Mouse (Mus musculus): ENCODE measurements around the gene Capn13.
"Not testable (repeated sequence)": the region's sequence is repeated elsewhere in the genome, so short reads cannot be mapped to it uniquely, and the experiment has no call there.

Gene Capn13

DNA sequence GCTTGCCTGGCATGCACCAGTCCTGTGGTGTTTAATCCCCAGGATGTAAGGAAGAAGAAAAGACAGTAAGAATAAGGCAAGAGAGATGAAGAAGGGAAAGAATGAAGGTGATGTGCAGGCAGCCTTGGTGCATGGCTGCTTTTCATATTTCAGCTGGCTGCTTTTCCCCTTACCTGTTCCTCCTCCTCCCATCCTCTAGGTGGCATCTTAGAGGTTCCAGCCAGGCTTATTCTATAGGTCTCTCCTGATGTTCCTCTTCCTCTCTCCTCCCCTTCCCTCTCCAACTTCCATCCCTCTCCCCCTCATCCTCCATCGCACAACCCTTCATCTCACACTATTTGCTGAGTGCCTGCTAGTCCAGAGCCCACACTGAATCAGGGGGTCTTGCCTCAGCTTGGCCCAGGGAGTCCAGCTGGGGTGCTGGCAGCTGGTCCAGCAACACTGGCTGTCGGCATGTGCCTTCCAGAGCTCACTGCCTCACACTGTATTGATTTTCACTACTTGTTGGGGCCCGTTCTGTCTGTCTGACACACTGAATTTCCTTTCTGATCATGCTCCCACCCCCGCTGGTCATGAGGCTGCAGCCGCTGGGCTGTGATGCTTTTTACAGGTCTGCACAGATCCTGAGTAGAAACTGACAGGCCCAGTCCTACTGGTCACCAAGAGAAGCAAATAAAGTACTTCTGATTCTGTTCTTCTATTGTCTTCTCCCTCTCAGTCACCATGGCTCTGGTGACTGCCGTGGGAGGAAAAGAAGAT lies 56.9 kb downstream of the Capn13 start:
- peak; percentile 3 for DNase-seq (ENCODE audit: low read depth, low spot score)

DNA sequence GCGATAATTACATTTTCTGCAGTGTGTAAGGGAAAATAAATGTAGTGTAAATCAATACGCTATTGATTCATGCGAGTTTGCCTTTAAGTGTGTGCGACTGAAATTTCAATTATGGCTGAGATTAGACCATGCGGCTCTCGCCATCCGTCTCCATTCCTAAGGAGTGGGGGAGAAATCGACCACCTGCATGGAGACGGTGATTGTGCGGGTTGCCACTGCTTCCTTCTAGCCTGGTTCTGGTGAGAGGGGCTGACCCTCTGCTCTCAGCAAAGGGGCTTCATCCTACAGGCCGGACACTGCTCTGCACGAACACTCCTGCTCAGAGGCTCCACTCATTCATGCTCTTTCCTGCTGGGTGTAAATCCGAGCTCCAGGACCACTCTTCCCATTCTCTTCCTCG lies 58.0 kb downstream of the Capn13 start:
- peak; percentile 2 for DNase-seq (ENCODE audit: low read depth, low spot score)

DNA sequence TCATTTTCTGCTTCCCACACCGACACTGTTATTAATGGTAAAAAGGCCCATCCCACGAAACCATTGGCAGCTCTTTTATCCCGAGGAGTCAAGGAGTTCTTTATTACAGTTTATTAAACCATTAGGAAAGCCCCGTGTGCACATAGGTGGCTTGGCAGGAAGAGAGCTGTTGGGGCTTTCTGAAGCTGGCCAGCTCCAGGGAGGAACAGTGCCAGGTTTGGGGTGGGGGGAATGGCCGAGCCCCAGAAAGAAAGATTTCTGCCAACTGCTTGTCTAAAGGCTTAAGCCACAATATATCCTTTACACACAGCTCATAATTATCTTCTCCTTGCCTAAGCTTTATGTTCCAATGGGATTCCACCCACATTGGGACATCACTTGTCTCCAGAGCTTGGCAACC lies 71.6 kb downstream of the Capn13 start:
- no peak for DNase-seq (ENCODE audit: low read depth, low spot score)

DNA sequence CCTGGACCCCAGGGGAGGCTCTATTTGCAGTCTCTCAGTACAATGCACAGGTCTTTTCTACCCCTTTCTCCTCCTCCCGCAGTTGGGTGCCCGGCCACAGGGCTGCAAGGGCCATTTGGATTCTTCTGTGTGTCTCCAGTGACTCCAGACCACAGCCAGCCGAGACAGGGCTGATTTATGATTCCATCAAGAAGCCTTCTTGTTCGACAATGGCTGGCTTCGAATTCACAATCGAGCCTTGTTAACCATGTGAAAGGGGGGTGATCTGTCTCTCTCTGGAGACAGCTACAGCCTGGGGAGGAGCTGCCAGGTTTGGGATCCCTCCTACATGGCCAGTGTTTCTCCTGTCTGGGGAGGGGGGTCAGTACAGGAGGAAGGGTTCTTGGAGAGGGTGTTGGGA lies 75.4 kb downstream of the Capn13 start:
- DNase-seq (ENCODE audit: low read depth, low spot score), result no peak

DNA sequence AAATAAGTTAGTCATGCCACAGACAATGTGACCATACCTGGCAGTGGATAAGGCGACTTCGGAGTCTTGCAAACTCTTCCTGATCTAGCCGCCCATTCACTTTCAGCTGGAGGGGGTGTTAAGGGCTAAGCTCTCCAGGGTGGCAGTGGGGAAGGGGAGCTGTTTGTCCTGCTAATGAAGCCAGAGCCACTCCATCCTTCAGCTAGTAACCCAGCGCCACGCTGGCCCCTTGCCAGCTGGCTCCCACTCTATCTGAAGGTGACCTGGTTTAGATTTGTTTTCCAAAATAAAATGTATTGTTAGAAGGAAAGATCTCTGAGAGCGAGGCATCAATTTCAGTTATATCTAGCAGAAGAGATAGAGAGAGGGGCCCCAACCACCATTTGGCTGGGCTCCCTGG lies 75.9 kb downstream of the Capn13 start:
- no peak for DNase-seq (ENCODE audit: low read depth, low spot score)

DNA sequence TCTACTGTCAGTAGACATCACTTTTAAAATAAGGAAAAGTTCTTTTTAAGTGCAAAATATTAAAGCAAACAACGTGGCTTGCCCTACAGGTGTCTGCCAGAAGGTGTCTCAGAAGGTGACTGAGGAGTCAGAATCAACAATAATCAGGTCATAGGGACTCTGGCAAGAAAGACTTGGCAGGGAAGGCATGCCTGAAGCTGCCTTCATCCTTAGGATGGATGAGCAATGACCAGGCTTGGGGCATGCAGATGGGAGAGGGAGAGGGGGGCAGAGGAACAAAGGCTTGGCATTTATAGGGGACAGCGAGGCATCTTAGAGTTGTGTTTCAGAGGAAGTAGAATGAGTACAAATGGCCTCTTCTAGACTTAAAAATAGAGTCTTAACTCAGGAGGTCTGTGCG lies 76.7 kb downstream of the Capn13 start:
- no peak for DNase-seq (ENCODE audit: low read depth, low spot score)

DNA sequence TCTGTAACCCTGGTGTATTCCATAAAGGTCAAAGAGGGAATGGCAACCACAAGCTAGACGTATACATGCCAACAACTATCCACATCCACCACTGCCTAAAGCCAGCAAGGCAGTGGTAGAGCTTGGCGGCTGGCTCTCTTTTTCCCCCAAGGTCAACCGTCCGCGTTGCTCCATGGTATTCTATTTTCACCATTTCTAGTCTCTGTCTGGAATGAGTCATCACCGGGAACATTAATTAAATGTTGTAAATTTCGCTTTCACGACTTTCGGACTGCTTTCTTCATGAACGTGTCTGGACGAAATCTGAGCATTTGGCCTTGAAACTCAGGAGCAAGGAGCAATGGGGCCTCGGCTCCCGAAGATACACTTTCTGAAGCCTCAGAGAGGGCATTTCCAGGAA lies 85.9 kb downstream of the Capn13 start:
- no peak for DNase-seq (ENCODE audit: low read depth, low spot score)

DNA sequence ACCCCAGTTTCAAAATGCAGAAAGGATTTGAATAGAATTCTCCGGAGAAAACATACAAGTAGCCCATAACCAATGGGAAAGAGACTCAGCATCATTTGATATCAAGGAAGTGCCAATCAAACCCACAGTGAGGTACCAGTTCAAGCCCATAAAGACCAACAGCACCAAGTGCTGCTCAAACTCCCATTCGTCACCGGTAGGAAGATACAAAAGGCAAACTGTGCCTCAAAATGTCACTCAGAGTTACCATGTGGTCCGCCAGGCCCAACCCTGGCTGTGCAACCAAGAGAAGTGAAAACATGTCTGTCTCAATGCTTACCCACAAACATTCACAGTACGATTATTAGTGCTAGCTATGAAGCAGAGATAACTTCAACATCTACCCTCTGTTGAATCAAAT lies 89.2 kb downstream of the Capn13 start:
- no peak for DNase-seq (ENCODE audit: low read depth, low spot score)

DNA sequence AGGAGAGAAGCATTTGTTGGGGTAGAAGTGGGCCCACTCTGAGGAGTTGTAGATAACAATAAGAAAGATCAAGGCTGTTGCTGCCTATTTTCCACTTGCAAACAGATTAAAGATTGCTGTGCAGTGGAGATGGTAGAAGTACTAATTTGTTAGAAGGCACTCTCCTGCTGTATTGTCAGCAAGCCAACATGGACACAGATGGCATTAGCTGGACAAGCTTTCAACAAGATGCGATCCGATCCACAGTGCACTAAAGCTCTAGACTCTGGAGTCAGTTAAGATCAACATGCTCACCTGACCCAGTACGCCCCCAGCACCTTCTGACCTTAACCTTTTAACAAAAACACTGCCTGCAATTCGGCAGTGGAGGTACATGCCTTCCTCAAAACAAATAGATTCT lies 92.0 kb downstream of the Capn13 start:
- DNase-seq (ENCODE audit: low read depth, low spot score), result no peak

DNA sequence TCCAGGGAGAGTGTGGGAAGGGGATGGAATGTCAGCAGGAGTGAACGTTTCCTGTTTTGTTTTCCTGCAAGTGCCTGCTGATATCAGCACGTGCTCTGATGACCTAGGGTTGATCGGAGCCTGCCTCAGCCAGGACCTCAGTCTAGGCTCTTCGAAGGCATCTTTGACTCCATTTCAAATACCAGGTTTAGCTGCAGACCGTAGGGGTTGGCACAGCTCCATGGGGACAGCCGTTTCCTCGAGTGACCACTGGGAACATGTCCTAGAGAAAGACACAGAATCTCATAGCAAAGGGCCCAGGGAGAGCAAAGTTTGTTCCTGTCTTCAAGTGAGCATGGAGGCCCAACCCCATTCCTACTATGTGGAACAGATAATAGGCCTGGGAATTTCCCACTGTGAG lies 94.0 kb downstream of the Capn13 start:
- no peak for DNase-seq (ENCODE audit: low read depth, low spot score)

DNA sequence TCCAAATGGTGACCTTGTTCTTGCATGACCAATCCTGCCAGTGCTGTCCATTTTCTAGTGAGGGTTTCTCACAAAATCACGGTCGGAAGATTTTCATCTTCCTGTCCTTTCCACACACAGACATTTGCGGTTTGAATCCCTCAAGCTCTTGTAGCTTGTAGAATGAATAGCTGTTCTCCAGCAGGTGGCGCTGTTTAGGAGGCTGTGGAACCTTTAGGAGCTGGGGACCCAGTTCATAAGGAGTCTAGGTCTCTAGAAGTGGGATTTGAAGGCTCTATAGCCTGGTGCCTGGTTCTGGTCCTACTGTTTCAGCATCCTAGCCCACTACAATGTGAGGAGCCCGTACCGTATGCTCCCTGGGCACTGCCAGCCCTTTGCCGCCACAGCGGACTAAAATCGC lies 95.0 kb downstream of the Capn13 start:
- peak; percentile 82 for DNase-seq (ENCODE audit: low read depth, low spot score)

DNA sequence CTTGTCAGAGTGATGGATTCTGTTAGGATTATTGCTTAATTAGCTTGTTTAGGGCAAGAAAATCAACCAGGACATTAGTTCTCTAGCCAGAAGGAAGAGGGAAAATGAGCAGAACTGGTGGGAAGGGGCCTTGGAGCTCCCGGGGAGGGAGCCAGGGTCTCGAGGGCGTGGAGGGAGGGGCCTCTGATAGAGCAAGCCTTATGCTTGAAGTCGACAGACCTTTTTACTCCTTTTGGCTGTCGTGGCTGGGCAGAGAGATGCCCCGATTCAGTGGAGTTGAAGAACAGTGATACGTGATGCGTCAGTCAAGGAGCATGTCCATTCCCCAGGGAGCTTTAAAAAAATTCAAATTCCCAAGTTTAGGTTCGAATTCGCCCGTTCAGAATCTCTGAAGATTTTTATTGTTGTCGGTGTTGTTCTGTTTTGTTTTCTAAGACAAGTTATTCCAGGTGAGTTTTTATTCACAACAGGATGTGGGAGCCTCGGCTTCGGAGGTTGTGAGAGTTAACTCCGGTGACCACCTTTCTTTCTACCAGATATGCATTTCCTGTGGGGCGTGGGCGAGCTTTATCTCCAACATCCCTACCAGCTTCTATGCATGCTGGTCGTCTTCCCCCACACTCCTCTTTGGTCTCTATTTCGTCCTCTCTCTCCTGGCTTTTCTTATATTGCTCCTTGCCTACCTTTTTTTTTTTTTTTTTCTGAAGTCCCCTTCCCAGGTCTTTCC lies 96.4 kb downstream of the Capn13 start:
- DNase-seq (ENCODE audit: low read depth, low spot score), result no peak

DNA sequence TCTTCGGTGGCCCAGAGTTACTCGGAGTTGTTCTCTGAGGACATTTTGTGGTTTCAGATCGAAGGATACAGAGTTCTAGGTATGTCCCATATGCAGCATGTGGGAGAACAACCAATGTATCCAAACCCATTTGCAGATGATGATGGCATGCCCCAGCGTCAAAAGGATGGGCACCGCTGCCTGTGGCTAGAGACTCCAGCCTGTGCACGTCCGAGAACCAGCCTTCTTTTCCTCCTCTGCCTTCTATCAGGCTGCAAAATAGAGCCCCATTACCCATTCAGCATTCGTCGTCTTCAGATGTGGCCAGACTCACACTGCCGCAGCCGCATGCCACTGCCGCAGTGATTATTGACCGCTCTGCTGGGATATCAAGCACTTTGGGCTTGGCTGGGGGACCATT lies 97.0 kb downstream of the Capn13 start:
- no peak for DNase-seq (ENCODE audit: low read depth, low spot score)

DNA sequence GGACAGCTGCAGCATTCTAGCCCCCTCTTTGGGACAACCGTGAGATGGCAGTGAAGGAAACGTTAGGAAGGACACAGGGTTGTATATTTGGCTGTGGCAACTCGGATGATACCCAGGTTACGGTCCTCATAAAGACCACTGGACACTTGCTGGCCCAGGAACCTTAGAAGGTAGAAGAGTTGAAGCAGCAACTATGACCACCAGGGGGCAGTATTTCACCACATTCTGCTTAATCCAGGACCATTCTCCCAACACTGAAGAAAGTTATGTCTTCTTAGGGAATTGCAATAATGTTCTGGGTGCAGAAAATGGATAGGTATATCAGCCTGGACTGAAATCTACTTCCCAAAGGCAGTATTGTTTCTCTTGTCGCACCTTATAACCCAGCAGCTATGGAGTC lies 97.4 kb downstream of the Capn13 start:
- DNase-seq (ENCODE audit: low read depth, low spot score), result peak; percentile 53

DNA sequence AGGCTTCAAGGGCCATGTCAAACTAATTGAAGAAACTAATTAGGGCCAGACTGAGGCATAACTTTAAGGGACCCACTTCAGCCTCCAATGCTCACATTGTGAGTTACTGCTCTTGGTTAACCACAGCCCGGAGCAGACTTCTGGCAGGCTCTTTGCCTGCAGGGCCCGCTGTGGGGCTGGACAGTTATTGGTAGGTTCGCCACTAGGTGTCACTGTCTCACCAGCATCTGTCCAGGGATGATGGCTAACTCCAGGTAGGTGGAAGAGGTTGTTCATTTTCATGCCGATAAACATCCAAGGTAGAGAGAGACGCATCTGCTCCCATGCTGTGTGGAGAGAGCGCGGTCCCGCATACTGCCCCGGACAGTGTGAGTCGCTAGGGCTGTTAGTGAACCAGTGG lies 98.6 kb downstream of the Capn13 start:
- peak; percentile 85 for DNase-seq (ENCODE audit: low read depth, low spot score)

DNA sequence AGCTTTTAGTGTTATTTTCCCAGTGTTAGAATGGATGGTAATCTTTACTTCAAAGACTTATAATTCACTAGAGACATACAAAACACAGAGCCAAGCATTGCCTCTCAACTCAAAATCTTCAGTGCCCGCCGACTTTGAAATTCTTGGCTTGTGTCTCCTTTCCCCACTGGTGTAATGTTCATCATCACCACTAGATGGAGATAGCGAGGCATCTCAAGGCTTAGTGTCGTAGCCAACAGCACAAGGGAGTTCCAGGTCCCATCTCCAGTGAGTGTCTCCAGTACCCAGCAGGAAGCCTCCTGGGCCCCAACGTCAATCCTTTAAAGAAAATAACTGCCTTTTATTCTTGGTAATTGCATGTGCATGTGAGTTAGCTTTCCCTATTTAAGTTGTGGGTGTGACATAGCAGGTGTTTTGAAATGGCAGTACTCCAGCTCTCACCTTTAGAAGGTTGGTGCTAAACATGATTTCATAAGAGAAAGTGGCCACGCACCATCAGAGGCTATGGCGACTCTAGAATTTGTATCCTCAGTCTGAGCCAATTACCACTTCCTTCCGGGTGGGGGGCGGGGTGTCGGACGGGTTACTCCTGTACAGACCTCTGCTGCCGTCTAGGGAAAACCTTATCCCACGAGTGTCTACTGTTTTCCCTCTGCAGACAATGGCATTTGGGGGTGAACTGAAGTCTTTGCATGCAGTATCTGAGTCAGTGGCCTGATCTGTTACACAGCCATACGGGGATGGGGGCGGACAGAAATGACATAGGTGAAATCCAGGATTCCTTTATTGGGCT lies 99.2 kb downstream of the Capn13 start:
- DNase-seq (ENCODE audit: low read depth, low spot score), result peak; percentile 84

DNA sequence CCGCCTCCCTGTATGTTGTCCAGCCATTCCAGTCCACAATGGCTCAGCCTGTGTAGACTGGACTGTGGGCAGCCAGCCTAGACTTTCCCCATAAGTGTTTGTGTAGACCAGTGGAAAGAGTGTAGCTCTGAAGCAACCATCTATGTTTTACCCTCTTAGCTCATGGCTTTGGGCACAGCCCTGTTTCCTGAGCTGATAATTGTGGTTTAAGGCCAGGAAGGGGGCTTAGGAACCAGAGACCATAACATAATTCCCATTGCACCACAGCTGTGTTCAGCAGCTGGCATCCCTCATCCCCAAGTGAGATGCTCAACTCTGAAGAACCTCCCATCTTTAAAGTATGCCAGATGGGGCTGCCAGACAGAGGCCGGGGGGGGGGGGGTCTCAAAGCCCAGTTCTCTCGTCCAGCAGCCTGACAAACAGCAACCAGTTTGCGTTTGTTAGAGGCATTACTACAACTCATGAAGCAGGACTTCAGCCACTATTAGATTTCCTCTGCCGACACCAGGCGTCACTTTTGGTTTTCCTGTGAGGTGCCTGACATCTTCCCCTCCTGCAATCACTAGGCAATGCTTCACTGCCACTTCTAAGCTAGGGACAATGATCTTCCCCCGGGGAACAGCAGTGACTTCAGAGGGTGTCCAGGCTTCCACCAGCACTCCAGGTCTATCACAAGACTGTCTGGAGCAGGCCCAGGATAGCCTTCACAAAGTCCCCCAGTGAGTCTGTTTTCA lies 100.4 kb downstream of the Capn13 start:
- no peak for DNase-seq (ENCODE audit: low read depth, low spot score)

DNA sequence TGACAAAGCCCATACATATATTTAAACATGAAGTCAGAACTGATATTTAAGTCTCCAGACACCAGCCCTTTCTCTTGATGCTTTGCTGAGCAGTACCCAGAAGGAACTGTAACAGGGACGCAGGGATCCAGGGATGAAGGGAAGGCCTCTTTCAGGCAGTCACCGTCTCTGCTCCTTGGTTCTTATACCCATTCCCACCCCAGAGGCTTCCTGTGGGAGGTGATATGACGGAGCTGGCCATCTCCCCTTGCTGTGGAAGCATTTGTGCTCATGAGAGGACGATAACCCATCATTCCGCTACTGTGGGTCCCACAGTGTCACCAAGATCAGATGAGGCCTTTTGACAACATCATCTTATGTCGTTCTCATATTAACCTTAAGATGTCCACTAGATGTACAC lies 101.7 kb downstream of the Capn13 start:
- DNase-seq (ENCODE audit: low read depth, low spot score), result no peak

DNA sequence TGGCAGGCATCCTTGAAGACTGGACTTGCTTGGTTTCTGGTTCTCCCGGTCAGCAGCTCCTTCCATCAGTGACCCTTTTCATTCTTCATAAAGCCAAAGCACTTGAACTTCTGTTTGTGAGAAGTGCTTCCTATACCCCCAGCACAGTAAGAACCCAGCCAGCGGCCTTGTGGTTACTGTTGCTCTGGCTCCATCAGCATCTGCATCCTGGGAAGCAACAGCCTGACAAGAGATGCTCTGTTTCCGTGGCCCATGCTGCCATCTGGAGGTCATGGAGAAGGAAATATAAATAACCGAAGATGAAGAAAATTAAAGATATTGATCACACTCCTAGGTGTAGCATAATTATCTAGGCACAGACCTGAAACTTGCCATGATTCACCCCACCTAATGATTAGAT lies 103.8 kb downstream of the Capn13 start:
- peak; percentile 22 for DNase-seq (ENCODE audit: low read depth, low spot score)

DNA sequence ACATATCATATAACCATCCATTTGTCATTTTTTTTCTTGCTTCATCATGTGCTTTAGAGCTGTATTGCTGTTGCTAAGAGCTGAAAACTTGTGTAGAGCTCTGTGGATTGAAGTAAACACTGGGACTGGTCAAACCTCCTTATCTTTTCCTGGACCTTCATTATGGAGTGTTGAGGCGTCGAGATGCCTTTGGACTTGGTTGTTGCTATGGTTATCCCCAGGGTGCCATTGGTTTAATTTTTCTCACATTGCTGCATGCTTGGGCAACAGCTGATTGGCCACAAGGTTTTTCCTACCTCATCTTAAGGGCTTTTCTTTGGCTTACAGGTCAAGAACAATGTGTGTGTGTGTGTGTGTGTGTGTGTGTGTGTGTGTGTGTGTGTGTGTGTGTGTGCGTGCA lies 107.4 kb downstream of the Capn13 start:
- no peak for DNase-seq (ENCODE audit: low read depth, low spot score)

DNA sequence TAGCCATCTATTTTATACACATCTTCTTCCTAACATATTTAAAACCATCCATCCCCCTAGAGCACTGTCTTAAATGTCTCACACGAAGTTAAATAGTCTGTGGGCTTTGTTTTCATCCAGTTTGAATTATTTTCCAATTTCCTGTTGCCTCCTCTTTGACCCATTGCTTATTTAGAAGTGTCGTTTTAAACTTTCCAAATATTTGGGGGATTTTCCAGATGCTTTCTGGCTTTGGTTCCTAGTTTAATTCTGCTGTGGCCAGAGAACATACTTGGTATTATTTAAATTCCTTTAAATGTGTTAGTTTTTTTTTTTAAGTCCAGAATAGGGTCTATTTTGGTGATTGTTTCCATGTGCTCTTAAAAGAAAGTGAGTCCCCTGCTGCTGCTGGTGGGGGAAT lies 116.4 kb downstream of the Capn13 start:
- no peak for DNase-seq (ENCODE audit: low read depth, low spot score)

DNA sequence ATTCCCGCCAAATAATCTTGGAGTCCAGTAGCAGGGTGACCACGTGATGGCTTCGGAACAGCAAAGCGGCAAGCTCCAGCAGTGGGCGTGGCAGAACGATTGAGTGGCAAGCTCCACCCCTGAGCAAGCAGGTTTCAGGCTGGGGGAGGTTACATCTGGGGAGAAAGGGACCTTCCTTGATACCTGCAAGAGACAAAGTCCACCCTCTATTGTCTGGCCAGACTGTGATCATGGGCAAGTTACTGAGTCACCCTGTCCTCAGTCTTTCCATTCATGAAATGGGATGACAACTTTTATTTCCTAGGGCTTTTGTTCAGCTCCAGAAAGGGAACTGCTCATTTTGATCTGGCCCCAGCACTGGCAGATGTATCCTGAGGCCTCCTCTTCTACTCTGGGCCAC lies 118.0 kb downstream of the Capn13 start:
- not testable (repeated sequence) for DNase-seq (ENCODE audit: low read depth, low spot score)
